Mouse (Mus musculus) heart, postnatal 0 days (tissue): ENCODE results near the gene Slx4ip. TPM values are rescaled to one million over a fixed set of nuclear protein-coding genes. Genes with fewer than 3 reads are reported as not detected.

Source experiments
- ATAC-seq: fragments of 200-750 bp; cut with Nextera tagmentation; 2 replicates; pipeline ENCODE4 v1.8.0; 2017; ENCODE audit warnings: low read depth, moderate number of reproducible peaks, moderate library complexity; ENCODE audit not compliant: insufficient read depth
- DNase-seq: peaks from one replicate; pipeline ENCODE4 v3.0.0-alpha.2; 2016; ENCODE audit warnings: low spot score
- H3K27ac ChIP-seq: fragments of 300-500 bp; sonication (generic); 2 replicates; pipeline ENCODE4 v1.5.1; 2014; ENCODE audit warnings: low read depth, mild to moderate bottlenecking
- H3K27me3 ChIP-seq: fragments of 300-500 bp; sonication (generic); 2 replicates; pipeline ENCODE4 v1.6.1; 2014; ENCODE audit warnings: low read length, mixed read lengths; ENCODE audit not compliant: control insufficient read depth, insufficient read depth
- H3K36me3 ChIP-seq: fragments of 300-500 bp; sonication (generic); replicated peaks from 2 replicates; pipeline ENCODE4 v1.6.1; 2014; ENCODE audit warnings: low read length, mixed read lengths; ENCODE audit not compliant: control insufficient read depth, insufficient read depth
- H3K4me1 ChIP-seq: fragments of 300-500 bp; sonication (generic); 2 replicates; pipeline ENCODE4 v1.6.1; 2014; ENCODE audit warnings: antibody characterized with exemption; ENCODE audit not compliant: control insufficient read depth, insufficient read depth
- H3K4me2 ChIP-seq: fragments of 300-500 bp; sonication (generic); 2 replicates; pipeline ENCODE4 v1.6.1; 2014; ENCODE audit warnings: low read depth, mild to moderate bottlenecking, low read length, moderate library complexity
- H3K4me3 ChIP-seq: fragments of 300-500 bp; sonication (generic); 2 replicates; pipeline ENCODE4 v1.5.1; 2014; ENCODE audit warnings: low read depth, low read length
- H3K9ac ChIP-seq: fragments of 300-500 bp; sonication (generic); replicated peaks from 2 replicates; pipeline ENCODE4 v1.6.1; 2014; ENCODE audit warnings: low read depth, low read length, mixed read lengths
- H3K9me3 ChIP-seq: fragments of 300-500 bp; sonication (generic); replicated peaks from 2 replicates; pipeline ENCODE4 v1.6.1; 2016; ENCODE audit warnings: low read length; ENCODE audit not compliant: control insufficient read depth
- CTCF ChIP-seq: IDR thresholded peaks from 2 replicates; pipeline ENCODE4 v1.5.1; 2016; ENCODE audit warnings: antibody characterized with exemption, control low read depth, low read depth
- EP300 ChIP-seq: IDR thresholded peaks from 2 replicates; pipeline ENCODE4 v1.6.1; 2016; ENCODE audit warnings: antibody characterized with exemption, low read depth
- WGBS: fragments of 180-500 bp; shearing (Covaris S2); extraction: QIAGEN DNeasy Blood & Tissue Kit; methylation state at CpG from one replicate; pipeline ENCODE4 v1.1.7; 2014; 5-methylcytosine and 5-hydroxymethylcytosine counted together
- polyA plus RNA-seq: library from polyadenylated mRNA; unstranded; fragments of >200 nt; fragmentation: Nextera tagmentation; extraction: Ambion mirVana; gene quantifications from 2 replicates; pipeline ENCODE4 v1.2.1, GENCODE M21; 2015
- total RNA-seq: library from RNA; depleted of rRNA; stranded (reverse); fragments of >200 nt; gene quantifications from 2 replicates; pipeline ENCODE4 v1.2.3, GENCODE M21; 2014; ENCODE audit warnings: low replicate concordance

Gene Slx4ip
- total and polyA plus RNA-seq, 2 experiments from 2014 or later = 1.2 to 2.1 TPM

- no peak overlapping the region for H3K9ac ChIP-seq
- ATAC-seq (no peak), DNase-seq (no peak)
- H3K27ac ChIP-seq = no peak overlapping the region
- WGBS = 77% methylated on average over 11 of the region's 11 CpGs
- no peaks in the 10 kb centered on the region for H3K27me3 ChIP-seq
- H3K36me3 ChIP-seq = peaks cover 28% of the 10 kb centered on the region; the same call in 1 of the 2 replicates
- TF ChIP-seq EP300 (no peak), CTCF (no peak)
- no peaks in the 10 kb centered on the region for H3K4me1 ChIP-seq
- no peak overlapping the region for H3K4me3 ChIP-seq
- no peaks in the 10 kb centered on the region for H3K9me3 ChIP-seq
- no peak overlapping the region for H3K4me2 ChIP-seq
These were observed 207.4 kb downstream of the Slx4ip start for GRCm38 (mm10) chr2:137098269-137099035.

GRCm38 (mm10) chr2:137099211-137099734 is 208.3 kb downstream of the Slx4ip start:
- Histone ChIP-seq H3K36me3 (peaks cover 23% of the 10 kb centered on the region), H3K27me3 (no peaks in the 10 kb centered on the region), H3K4me1 (no peaks in the 10 kb centered on the region), H3K9ac (no peak overlapping the region), H3K27ac (no peak overlapping the region), H3K4me2 (no peak overlapping the region), H3K9me3 (no peaks in the 10 kb centered on the region), H3K4me3 (no peak overlapping the region)
- TF ChIP-seq EP300 (no peak), CTCF (no peak)
- ATAC-seq (no peak), DNase-seq (no peak)
- WGBS = 53% methylated on average over 6 of the region's 6 CpGs

GRCm38 (mm10) chr2:137101074-137101473 is 210.1 kb downstream of the Slx4ip start:
- ATAC-seq (peak; percentile 44), DNase-seq (no peak)
- TF ChIP-seq EP300 = no peak
- TF ChIP-seq CTCF = no peak
- Histone ChIP-seq H3K9ac (no peak overlapping the region), H3K4me3 (no peak overlapping the region), H3K36me3 (peaks cover 26% of the 10 kb centered on the region), H3K9me3 (no peaks in the 10 kb centered on the region), H3K4me1 (no peaks in the 10 kb centered on the region), H3K27ac (no peak overlapping the region), H3K27me3 (no peaks in the 10 kb centered on the region), H3K4me2 (no peak overlapping the region)
- 48% methylated on average over 5 of the region's 5 CpGs for WGBS

GRCm38 (mm10) chr2:137107203-137107602 is 216.2 kb downstream of the Slx4ip start:
- TF ChIP-seq EP300 = no peak
- TF ChIP-seq CTCF = no peak
- Histone ChIP-seq H3K36me3 (peaks cover 23% of the 10 kb centered on the region; the same call in 1 of the 2 replicates), H3K4me2 (no peak overlapping the region), H3K4me3 (no peak overlapping the region), H3K27ac (no peak overlapping the region), H3K27me3 (no peaks in the 10 kb centered on the region), H3K9me3 (no peaks in the 10 kb centered on the region), H3K9ac (no peak overlapping the region), H3K4me1 (peaks cover 28% of the 10 kb centered on the region)
- WGBS = 89% methylated on average over 4 of the region's 4 CpGs
- no peak for DNase-seq
- ATAC-seq = no peak

- Histone ChIP-seq H3K4me3 (no peak overlapping the region), H3K27ac (peak overlapping the region; percentile 36), H3K9me3 (no peaks in the 10 kb centered on the region), H3K4me2 (peak overlapping the region; percentile 48), H3K27me3 (no peaks in the 10 kb centered on the region), H3K36me3 (peaks cover 21% of the 10 kb centered on the region; the same call in 1 of the 2 replicates), H3K4me1 (peaks cover 28% of the 10 kb centered on the region), H3K9ac (no peak overlapping the region)
- TF ChIP-seq EP300 (no peak), CTCF (no peak)
- 19% methylated on average over 8 of the region's 8 CpGs for WGBS
- ATAC-seq = no peak
- peak; percentile 30 for DNase-seq
These were observed 216.9 kb downstream of the Slx4ip start for GRCm38 (mm10) chr2:137107946-137108345.
